Mouse (Mus musculus): ENCODE data around the gene Mpc1. TPM values are rescaled to one million over a fixed set of nuclear protein-coding genes. Genes with fewer than 3 reads are reported as not detected.
"Not testable (repeated sequence)": the region's sequence is repeated elsewhere in the genome, so short reads cannot be mapped to it uniquely, and the experiment has no call there.

Gene Mpc1
- polyA plus RNA-seq, 1 experiment: 22.3 TPM

- TF ChIP-seq GATA1 (IDR thresholded peaks at IDR 0.05; ENCODE audit: low read length): no peak
These were observed 16.8 kb downstream of the Mpc1 start for GRCm38 (mm10) chr17:8299524-8299923.

- TF ChIP-seq GATA1 (IDR thresholded peaks at IDR 0.05; ENCODE audit: low read length): no peak
These were observed 18.8 kb downstream of the Mpc1 start for GRCm38 (mm10) chr17:8301515-8301914.

DNA sequence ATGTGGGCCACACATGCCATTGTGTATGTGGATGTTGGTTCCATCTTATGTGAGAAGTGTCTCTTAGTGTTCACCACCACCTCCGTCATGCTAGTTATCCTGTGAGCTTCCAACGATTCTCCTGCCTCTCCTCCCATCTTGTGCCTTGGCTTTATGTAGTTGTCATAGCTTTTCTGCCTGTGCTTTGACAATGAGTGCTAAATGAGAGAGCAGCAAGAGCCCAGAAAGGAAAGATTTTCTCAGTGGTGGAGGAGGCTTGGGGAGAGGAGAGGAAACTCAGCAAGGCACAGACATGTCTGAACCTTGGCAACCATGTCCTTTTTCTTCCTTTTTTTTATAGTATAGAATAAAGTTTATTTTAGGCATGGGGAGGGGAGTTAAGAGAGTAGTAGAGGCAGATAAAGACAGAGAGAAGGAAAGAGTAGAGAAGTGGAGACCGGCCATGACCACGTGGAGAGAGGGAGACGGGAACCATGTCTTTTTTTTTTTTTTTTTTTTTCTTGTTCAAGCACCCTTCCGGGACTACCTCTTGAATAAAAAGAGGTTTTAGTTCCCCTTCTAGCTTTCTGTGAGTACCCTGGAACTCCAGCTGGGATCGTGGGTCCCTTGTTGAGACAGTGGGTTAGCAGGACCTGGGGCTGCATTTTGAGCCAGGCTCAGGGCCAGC lies 20.2 kb downstream of the Mpc1 start:
- no peak for TF ChIP-seq GATA1 (IDR thresholded peaks at IDR 0.05; ENCODE audit: low read length)

GRCm38 (mm10) chr17:8303671-8304070 lies 21.0 kb downstream of the Mpc1 start:
- no peak for TF ChIP-seq GATA1 (IDR thresholded peaks at IDR 0.05; ENCODE audit: low read length)

GRCm38 (mm10) chr17:8305801-8306200 lies 23.1 kb downstream of the Mpc1 start:
- no peak for TF ChIP-seq GATA1 (IDR thresholded peaks at IDR 0.05; ENCODE audit: low read length)

- no peak for TF ChIP-seq GATA1 (IDR thresholded peaks at IDR 0.05; ENCODE audit: low read length)
These were observed 28.3 kb downstream of the Mpc1 start, which contains the start of gene Sft2d1 for GRCm38 (mm10) chr17:8310838-8311614. Gene Sft2d1 (plus strand): TSS chr17:8311102.

GRCm38 (mm10) chr17:8311751-8312150 lies 29.0 kb downstream of the Mpc1 start:
- TF ChIP-seq GATA1 (IDR thresholded peaks at IDR 0.05; ENCODE audit: low read length): no peak

DNA sequence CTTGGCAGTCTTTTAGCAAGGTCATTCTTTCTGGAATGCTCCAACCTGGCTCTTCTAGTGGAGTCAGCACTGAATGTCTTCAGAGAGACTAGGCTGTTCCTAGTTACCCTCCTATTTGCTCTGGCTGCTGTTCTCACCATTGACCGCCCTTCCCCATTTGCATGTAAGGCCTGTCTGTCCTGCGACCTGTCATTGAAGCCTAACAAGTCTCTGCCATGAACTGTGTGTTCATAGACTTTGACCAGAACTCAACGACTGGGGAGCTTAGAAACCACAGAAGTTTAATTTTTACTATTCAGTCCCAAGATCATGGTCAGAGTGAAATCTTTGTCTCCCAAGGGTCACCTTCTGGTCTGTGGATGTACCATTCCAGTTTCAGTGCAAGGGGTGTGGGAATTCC lies 31.3 kb downstream of the Mpc1 start:
- no peak for TF ChIP-seq GATA1 (IDR thresholded peaks at IDR 0.05; ENCODE audit: low read length)

DNA sequence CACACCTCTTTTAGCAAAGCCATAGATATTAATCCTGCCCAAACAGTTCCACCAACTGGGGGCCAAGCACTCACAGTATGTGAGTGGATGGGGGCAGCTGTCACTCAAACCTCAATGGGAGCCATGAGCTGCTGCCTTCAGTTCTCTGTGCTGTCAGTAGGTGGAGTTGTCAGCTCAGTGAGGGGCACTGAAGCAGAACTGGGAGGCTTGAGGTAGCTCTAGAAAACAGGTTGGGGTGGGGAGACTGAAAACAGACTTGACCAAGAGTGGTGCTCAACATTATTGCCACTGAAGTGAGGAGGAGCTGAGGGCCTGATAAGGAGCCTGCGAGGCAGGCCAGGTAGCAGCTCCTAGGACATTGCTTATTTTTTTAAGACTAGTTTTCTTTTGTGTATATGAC lies 33.5 kb downstream of the Mpc1 start:
- no peak for TF ChIP-seq GATA1 (IDR thresholded peaks at IDR 0.05; ENCODE audit: low read length)

- no peak for TF ChIP-seq GATA1 (IDR thresholded peaks at IDR 0.05; ENCODE audit: low read length)
These were observed 45.9 kb downstream of the Mpc1 start for GRCm38 (mm10) chr17:8328511-8329174.

DNA sequence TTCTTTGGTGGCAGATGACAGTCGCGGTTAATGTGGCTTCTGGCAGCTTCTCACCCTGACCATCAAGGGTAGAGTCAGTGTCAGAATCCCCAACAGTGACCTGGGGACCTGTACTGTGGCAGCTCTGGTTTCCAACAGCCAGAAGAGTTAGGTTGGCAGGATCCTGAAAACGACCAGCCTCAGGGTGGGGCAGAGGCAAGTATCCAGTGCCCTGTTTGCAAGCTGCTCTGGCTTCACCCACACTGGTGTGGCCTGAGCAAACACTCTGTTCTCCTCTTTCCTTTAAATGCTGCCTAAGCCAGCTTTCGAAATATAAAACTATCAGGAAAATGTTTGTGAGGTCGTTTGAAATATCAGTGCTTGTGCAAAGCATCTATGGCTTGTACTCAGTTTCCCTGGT lies 47.9 kb downstream of the Mpc1 start:
- TF ChIP-seq GATA1 (IDR thresholded peaks at IDR 0.05; ENCODE audit: low read length): no peak

DNA sequence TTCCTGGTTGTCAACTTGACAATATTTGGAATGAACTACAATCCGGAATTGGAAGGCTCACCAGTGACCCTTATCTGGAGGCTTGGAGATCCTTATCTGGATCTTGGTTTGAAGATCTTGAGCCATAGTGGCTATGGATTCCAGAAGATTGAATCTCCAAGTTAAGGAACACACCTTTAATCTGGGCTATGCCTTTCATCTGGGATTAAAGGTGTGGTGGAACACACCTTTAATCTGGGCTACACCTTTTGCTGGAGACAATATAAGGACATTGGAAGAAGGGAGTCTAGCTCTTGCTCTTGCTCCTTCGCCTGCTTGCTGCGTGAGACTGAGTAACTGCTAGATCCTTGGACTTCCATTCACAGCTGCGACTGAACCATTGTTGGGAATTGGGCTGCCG lies 54.5 kb downstream of the Mpc1 start, which contains the start of gene Prr18:
Gene Prr18 (plus strand): TSS at position 301 of the 400 bp plus-strand sequence.
- TF ChIP-seq GATA1 (IDR thresholded peaks at IDR 0.05; ENCODE audit: low read length): not testable (repeated sequence)

GRCm38 (mm10) chr17:8339666-8340374 lies 57.1 kb downstream of the Mpc1 start:
- TF ChIP-seq GATA1 (IDR thresholded peaks at IDR 0.05; ENCODE audit: low read length): no peak

DNA sequence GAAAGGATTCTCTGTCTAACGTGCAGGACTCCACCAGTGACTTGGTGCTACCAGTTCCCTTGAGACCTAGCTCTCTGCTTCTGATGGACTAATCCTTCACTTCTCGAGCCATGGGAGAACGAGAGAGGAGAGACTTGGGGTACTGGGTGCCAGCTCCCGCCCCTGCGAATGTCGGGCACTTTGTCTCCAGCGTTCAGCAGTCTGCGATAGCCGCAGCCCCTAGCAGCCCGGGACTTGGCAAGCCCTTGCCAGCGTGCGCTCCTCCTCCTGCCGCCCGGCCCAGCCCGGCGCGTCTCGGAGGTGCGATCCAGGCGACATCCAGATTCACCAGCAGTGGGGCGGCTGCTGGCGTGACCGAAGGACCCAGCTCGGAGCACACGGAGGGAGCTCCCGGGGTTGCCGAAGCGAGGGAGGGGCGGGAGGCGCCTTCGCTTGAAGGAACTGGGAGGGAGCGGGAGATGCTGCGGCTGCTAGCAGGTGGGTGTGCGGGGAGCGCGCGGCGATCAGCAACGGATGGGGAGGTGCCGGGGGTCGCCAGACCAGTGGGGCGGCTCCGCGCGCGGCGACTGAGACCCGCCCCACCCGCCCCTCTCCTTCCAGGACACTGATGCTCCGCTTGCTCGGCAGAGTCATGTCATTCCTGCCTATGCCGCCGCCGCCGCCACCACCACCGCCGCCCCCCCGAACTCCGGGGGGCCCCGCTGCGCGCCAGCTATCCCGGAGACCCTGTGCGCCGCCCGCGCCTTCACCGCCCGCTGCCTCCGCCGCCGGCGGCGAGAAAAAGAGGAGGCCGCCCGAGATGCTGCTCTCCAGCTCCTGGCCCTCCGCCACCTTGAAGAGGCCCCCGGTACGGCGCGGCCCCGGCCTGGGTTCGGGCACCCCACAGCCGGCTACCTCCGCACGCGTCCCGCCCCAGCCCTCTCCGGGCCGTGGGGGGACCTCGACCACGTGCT lies 58.0 kb downstream of the Mpc1 start:
- no peak for TF ChIP-seq GATA1 (IDR thresholded peaks at IDR 0.05; ENCODE audit: low read length)

Measured in G1E-ER4 (cell line).